Mouse (Mus musculus) gastrocnemius, adult 2 months (tissue): Measurements from ENCODE around the gene Wdr41. TPM values are rescaled to one million over a fixed set of nuclear protein-coding genes. Genes with fewer than 3 reads are reported as not detected.
A peak's percentile ranks its signal among the peaks of the same experiment; 100 is the strongest.

Source experiments
- DNase-seq: peaks from one replicate; pipeline ENCODE4 v3.0.0; 2022
- H3K27ac ChIP-seq: fragments of 200-600 bp; 2 replicates; pipeline ENCODE4 v1.8.1; 2022; ENCODE audit warnings: mild to moderate bottlenecking
- H3K4me3 ChIP-seq: fragments of 200-600 bp; 2 replicates; pipeline ENCODE4 v1.8.1; 2022; ENCODE audit warnings: mild to moderate bottlenecking, moderate library complexity
- CTCF ChIP-seq: fragments of 200-600 bp; IDR thresholded peaks from 2 replicates; pipeline ENCODE4 v1.8.1; 2022; ENCODE audit warnings: antibody characterized with exemption, mild to moderate bottlenecking, moderate library complexity
- intact Hi-C: fragments of 180-260 bp; cut with DNase I; formaldehyde crosslinking; loops from one replicate; pipeline ENCODE4 v1.15.1; 2025
- total RNA-seq, 2 experiments: library from RNA; stranded (reverse); gene quantifications; 2 replicates each; pipeline ENCODE4 v1.2.3; 2021

Gene Wdr41
- total RNA-seq, 2 experiments from 2014 or later, result 15.6 to 16.1 TPM

- intact Hi-C loops, result no loop called here
- no peak for TF ChIP-seq CTCF
- Histone ChIP-seq H3K4me3 (no peak overlapping the region), H3K27ac (no peak overlapping the region)
- DNase-seq, result no peak
These were observed 35.6 kb downstream of the Wdr41 start for GRCm38 (mm10) chr13:95011546-95012257.

- Histone ChIP-seq H3K4me3 (no peak overlapping the region), H3K27ac (no peak overlapping the region)
- DNase-seq, result no peak
- no peak for TF ChIP-seq CTCF
- intact Hi-C loops, result loop anchor here (5.0 kb wide), 1 partner anchor 270 kb away; no protein-coding TSS in a partner anchor
These were observed 41.1 kb downstream of the Wdr41 start for GRCm38 (mm10) chr13:95017278-95017677.

GRCm38 (mm10) chr13:95017916-95018315 lies 41.8 kb downstream of the Wdr41 start:
- intact Hi-C loops, result loop anchor here (2.0 to 5.0 kb wide), 2 partner anchors 269 to 329 kb away; no protein-coding TSS in a partner anchor
- peak; percentile 73 for TF ChIP-seq CTCF
- peak; percentile 60 for DNase-seq
- H3K27ac ChIP-seq, result no peak overlapping the region
- no peak overlapping the region for H3K4me3 ChIP-seq

GRCm38 (mm10) chr13:95019345-95019744 lies 43.2 kb downstream of the Wdr41 start:
- no peak for DNase-seq
- H3K4me3 ChIP-seq, result no peak overlapping the region
- intact Hi-C loops, result loop anchor here (2.0 to 5.0 kb wide), 2 partner anchors 268 to 327 kb away; no protein-coding TSS in a partner anchor
- H3K27ac ChIP-seq, result no peak overlapping the region
- no peak for TF ChIP-seq CTCF

GRCm38 (mm10) chr13:95020216-95020615 lies 44.1 kb downstream of the Wdr41 start:
- intact Hi-C loops, result no loop called here
- no peak for TF ChIP-seq CTCF

GRCm38 (mm10) chr13:95030828-95031227 lies 54.7 kb downstream of the Wdr41 start:
- H3K4me3 ChIP-seq, result no peak overlapping the region
- no peak for DNase-seq
- no peak overlapping the region for H3K27ac ChIP-seq
- TF ChIP-seq CTCF, result no peak
- intact Hi-C loops, result no loop called here

More at GRCm38 (mm10) chr13:95020216-95020615, 44.1 kb downstream of the Wdr41 start:
- no peak overlapping the region for H3K4me3 ChIP-seq
- no peak for DNase-seq
- no peak overlapping the region for H3K27ac ChIP-seq

- Histone ChIP-seq H3K27ac (no peak overlapping the region), H3K4me3 (no peak overlapping the region)
- intact Hi-C loops, result no loop called here
- no peak for DNase-seq
- no peak for TF ChIP-seq CTCF
These were observed 56.1 kb downstream of the Wdr41 start for GRCm38 (mm10) chr13:95032127-95032831.

GRCm38 (mm10) chr13:95032973-95033372 lies 56.8 kb downstream of the Wdr41 start:
- no peak overlapping the region for H3K4me3 ChIP-seq
- TF ChIP-seq CTCF, result no peak
- intact Hi-C loops, result no loop called here
- no peak overlapping the region for H3K27ac ChIP-seq
- no peak for DNase-seq

GRCm38 (mm10) chr13:95034094-95034493 lies 58.0 kb downstream of the Wdr41 start:
- no peak for DNase-seq
- intact Hi-C loops, result no loop called here
- Histone ChIP-seq H3K27ac (no peak overlapping the region), H3K4me3 (no peak overlapping the region)
- no peak for TF ChIP-seq CTCF

- intact Hi-C loops, result no loop called here
- no peak for TF ChIP-seq CTCF
These were observed 58.6 kb downstream of the Wdr41 start for GRCm38 (mm10) chr13:95034715-95035114.

GRCm38 (mm10) chr13:95038200-95038599 lies 62.1 kb downstream of the Wdr41 start:
- no peak overlapping the region for H3K27ac ChIP-seq
- intact Hi-C loops, result no loop called here
- DNase-seq, result no peak
- no peak for TF ChIP-seq CTCF
- no peak overlapping the region for H3K4me3 ChIP-seq

More at GRCm38 (mm10) chr13:95034715-95035114, 58.6 kb downstream of the Wdr41 start:
- no peak for DNase-seq
- Histone ChIP-seq H3K4me3 (no peak overlapping the region), H3K27ac (no peak overlapping the region)

- DNase-seq, result no peak
- no peak for TF ChIP-seq CTCF
These were observed 64.1 kb downstream of the Wdr41 start for GRCm38 (mm10) chr13:95040140-95040738.

GRCm38 (mm10) chr13:95044108-95044507 lies 68.0 kb downstream of the Wdr41 start:
- intact Hi-C loops, result no loop called here
- TF ChIP-seq CTCF, result no peak
- Histone ChIP-seq H3K27ac (no peak overlapping the region), H3K4me3 (no peak overlapping the region)
- DNase-seq, result no peak

More at GRCm38 (mm10) chr13:95040140-95040738, 64.1 kb downstream of the Wdr41 start:
- intact Hi-C loops, result no loop called here
- Histone ChIP-seq H3K4me3 (no peak overlapping the region), H3K27ac (no peak overlapping the region)
